Mouse (Mus musculus) embryonic fibroblast, embryonic 13.5 days (primary cell): ENCODE data around the gene Lmod3.

Source experiments
- CTCF ChIP-seq: IDR thresholded peaks from 2 replicates; pipeline ENCODE4 v1.5.1; 2011; ENCODE audit warnings: mild to moderate bottlenecking, control low read depth, low read length, moderate library complexity, borderline replicate concordance; ENCODE audit not compliant: insufficient read depth
- POLR2A ChIP-seq: IDR thresholded peaks from 2 replicates; pipeline ENCODE4 v1.6.1; 2011; ENCODE audit warnings: low read depth, mild to moderate bottlenecking, control low read depth, low read length, moderate library complexity

DNA sequence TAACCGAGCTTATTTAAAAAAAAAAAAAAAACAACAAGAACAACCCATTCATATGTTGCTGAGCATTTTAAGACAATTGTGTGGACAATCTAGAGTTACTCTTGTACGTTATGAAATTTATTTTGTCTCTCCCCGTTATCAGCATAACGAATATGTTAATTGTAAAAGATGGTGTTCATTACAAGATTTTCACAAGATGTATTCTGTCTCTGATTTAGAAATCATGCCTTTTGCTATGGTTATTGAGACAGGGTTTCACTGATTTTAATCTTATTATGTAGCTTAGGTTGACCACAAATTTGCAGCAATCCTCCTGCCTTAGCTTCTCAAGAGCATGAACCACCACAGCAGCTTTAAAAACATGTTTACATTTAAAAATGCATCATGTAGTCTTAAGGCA, 37.3 kb upstream of the Lmod3 start:
- no peak for TF ChIP-seq CTCF
- TF ChIP-seq POLR2A: no peak
